Mouse (Mus musculus) left cerebral cortex, postnatal 10 days (tissue): ENCODE measurements around the gene Safb. TPM values are rescaled to one million over a fixed set of nuclear protein-coding genes. Genes with fewer than 3 reads are reported as not detected.
"Not testable (repeated sequence)": the region's sequence is repeated elsewhere in the genome, so short reads cannot be mapped to it uniquely, and the experiment has no call there.

Experiments
- DNase-seq, 2 experiments: peaks; one replicate each; pipeline ENCODE4 v3.0.0; 2021 to 2022; ENCODE audit warnings: low spot score in 2 of 2, mixed read lengths in 1 of 2; ENCODE audit errors: extremely low spot score in 1 of 2
- intact Hi-C: fragments of 180-260 bp; cut with DNase I; formaldehyde crosslinking; loops from one replicate; pipeline ENCODE4 v1.15.1; 2025
- total RNA-seq, 2 experiments: library from RNA; stranded (reverse); gene quantifications; 2 replicates each; pipeline ENCODE4 v1.2.3; 2021

The Safb gene
- total RNA-seq, 2 experiments from 2014 or later = 126 to 141 TPM

- intact Hi-C loops = loop anchor here (5.0 kb wide), 1 partner anchor 35 kb away; no protein-coding TSS in a partner anchor
- DNase-seq = peak; percentile 95 to 96
These were observed 42.3 kb downstream of the Safb start, which contains the start of gene Lonp1 for GRCm38 (mm10) chr17:56626754-56627470. Gene Lonp1 (minus strand): TSS chr17:56626887.

- DNase-seq = no peak
- intact Hi-C loops = loop anchor here (5.0 kb wide), 1 partner anchor 35 kb away; no protein-coding TSS in a partner anchor
These were observed 43.1 kb downstream of the Safb start, which contains the start of gene Catsperd for GRCm38 (mm10) chr17:56627530-56628277. Gene Catsperd (plus strand): TSS chr17:56628143.

- intact Hi-C loops = loop anchor here (5.0 kb wide), 1 partner anchor 32 kb away; no protein-coding TSS in a partner anchor
- not testable (repeated sequence) for DNase-seq
These were observed 45.5 kb downstream of the Safb start for GRCm38 (mm10) chr17:56629800-56630781.

GRCm38 (mm10) chr17:56631807-56632206 lies 47.2 kb downstream of the Safb start:
- intact Hi-C loops = no loop called here
- no peak for DNase-seq

GRCm38 (mm10) chr17:56634023-56634422 lies 49.4 kb downstream of the Safb start:
- DNase-seq = no peak
- intact Hi-C loops = no loop called here

GRCm38 (mm10) chr17:56643237-56643636 lies 58.6 kb downstream of the Safb start:
- intact Hi-C loops = no loop called here
- no peak for DNase-seq

- intact Hi-C loops = no loop called here
- DNase-seq = no peak
These were observed 62.9 kb downstream of the Safb start for GRCm38 (mm10) chr17:56647546-56647945.

- intact Hi-C loops = no loop called here
- DNase-seq = peak in 1 of 2 experiments; percentile 56
These were observed 67.2 kb downstream of the Safb start for GRCm38 (mm10) chr17:56651801-56652200.

GRCm38 (mm10) chr17:56654771-56655170 lies 70.1 kb downstream of the Safb start:
- intact Hi-C loops = no loop called here
- no peak for DNase-seq

GRCm38 (mm10) chr17:56655311-56655710 lies 70.7 kb downstream of the Safb start:
- no peak for DNase-seq
- intact Hi-C loops = no loop called here

Other genes starting within 250 kb of the Safb start
- gene Ptprs, start 108.3 kb upstream of the Safb start, total RNA-seq = 100 to 1,000 TPM; 667 to 674 TPM
- not detected for gene Znrf4, start 72.4 kb upstream of the Safb start, total RNA-seq
- 1 to 10 TPM in 1 of 2 experiments, under 1 TPM in 1; 0.54 to 1.3 TPM for gene Gm20219, start 30.4 kb upstream of the Safb start, total RNA-seq
- 10 to 100 TPM; 86.3 to 97.5 TPM for gene Safb2, start 240 bp upstream of the Safb start, total RNA-seq
- 100 to 1,000 TPM; 169 to 171 TPM for gene 2410015M20Rik, start 24.9 kb downstream of the Safb start, total RNA-seq
- gene Rpl36, start 28.6 kb downstream of the Safb start, total RNA-seq = 100 to 1,000 TPM; 430 to 448 TPM
- 10 to 100 TPM; 64.9 TPM for gene Lonp1, start 42.1 kb downstream of the Safb start, total RNA-seq
- under 1 TPM; 0.41 to 0.73 TPM for gene Catsperd, start 43.3 kb downstream of the Safb start, total RNA-seq
- gene Ranbp3, start 88.5 kb downstream of the Safb start, total RNA-seq = 10 to 100 TPM; 88.4 to 97.2 TPM
- gene Ndufa11, start 132.9 kb downstream of the Safb start, total RNA-seq = 100 to 1,000 TPM; 205 to 222 TPM
- 1 to 10 TPM; 8.8 TPM for gene Vmac, start 133.2 kb downstream of the Safb start, total RNA-seq
- 1 to 10 TPM; 1.8 to 2.4 TPM for gene Nrtn, start 172.7 kb downstream of the Safb start, total RNA-seq
- gene Dus3l, start 179.9 kb downstream of the Safb start, total RNA-seq = 10 to 100 TPM; 75.4 to 76.4 TPM
- gene Prr22, start 185.4 kb downstream of the Safb start, total RNA-seq = 1 to 10 TPM in 1 of 2 experiments, under 1 TPM in 1; 0.49 to 1.4 TPM
- gene Rfx2, start 246.2 kb downstream of the Safb start, total RNA-seq = 1 to 10 TPM; 1.4 to 2.3 TPM